Mouse (Mus musculus): ENCODE results near the gene Qars.

GRCm38 (mm10) chr9:108491286-108491580 is 16.3 kb upstream of the Qars start:
- TF ChIP-seq CTCF (IDR thresholded peaks at IDR 0.05; ENCODE audit: extremely low read depth, insufficient read depth, insufficient read length, insufficient replicate concordance) (no peak), POLR2A (IDR thresholded peaks at IDR 0.05; ENCODE audit: low read depth, low read length) (no peak)

Data from spleen, adult 2 months (tissue).